Mouse (Mus musculus): Measurements from ENCODE around the gene Zfyve28. TPM values are rescaled to one million over a fixed set of nuclear protein-coding genes. Genes with fewer than 3 reads are reported as not detected.

The Zfyve28 gene
- polyA plus RNA-seq, 1 experiment from 2014 or later: 5.3 TPM

DNA sequence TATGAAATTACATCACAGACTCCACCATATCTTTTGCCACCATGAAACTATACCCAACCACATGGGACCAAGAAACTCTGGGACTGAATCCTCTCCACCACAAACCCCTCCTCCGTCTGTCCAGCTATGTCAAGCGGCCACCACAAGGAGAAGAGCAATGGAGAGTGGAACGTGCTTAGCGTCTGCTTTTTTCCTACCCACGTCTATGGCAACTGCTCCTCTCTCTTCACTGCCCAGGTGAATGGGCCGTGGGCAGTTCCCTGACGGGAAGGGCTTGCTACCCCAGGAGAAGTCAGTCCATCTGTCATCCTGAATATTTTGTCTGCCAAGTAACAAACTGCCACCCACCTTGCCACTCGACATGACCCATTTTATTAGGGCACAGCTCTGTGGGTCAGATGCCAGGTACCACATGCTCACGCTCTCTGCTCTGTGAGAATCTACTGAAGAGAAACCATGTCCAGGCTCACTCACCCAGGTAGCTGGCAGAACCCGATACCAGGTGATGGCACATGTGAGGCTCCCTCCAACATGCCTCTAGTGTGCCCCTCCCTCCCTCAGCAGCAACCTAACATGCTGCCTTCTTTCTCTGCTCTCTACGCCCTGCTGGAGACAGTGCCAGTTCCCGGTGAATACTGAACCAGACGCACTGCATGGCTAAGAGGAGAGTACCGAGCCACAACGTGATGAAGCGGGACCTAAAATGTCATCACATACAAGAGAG lies 18.9 kb downstream of the Zfyve28 start:
- WGBS: 84% methylated on average over 16 of the region's 16 CpGs
- Histone ChIP-seq H3K9me3 (no peaks in the 10 kb centered on the region), H3K27me3 (no peaks in the 10 kb centered on the region)

DNA sequence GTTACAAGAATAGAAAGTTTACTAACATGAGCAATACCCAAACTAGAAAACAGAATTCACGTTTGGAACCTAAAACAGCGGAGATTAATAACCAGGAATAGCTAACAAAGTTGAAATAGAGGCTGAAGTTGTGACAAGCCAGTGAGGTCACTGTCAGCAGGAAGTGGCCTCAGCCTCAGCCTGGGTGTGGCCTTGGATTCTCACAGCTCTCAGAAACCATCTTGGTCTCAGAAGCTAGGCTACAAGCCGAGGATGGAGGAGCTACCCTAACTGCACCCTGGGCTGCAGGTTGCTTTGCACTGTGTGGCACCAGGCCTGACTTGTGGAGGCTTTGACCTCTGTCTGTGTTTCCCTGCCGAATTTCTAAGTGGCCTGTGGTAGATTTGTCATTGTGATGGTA lies 22.2 kb downstream of the Zfyve28 start:
- no peaks in the 10 kb centered on the region for H3K36me3 ChIP-seq
- H3K4me3 ChIP-seq: no peak overlapping the region
- H3K27me3 ChIP-seq: no peaks in the 10 kb centered on the region
- no peaks in the 10 kb centered on the region for H3K9me3 ChIP-seq
- H3K4me2 ChIP-seq (replicated peaks): no peak overlapping the region
- ATAC-seq (replicated peaks): no peak
- H3K27ac ChIP-seq (replicated peaks): no peak overlapping the region
- 75% methylated on average over 4 of the region's 4 CpGs for WGBS
- H3K9ac ChIP-seq (replicated peaks): no peak overlapping the region
- H3K4me1 ChIP-seq: no peaks in the 10 kb centered on the region

More for the DNA sequence above, 18.9 kb downstream of the Zfyve28 start:
- Histone ChIP-seq H3K27ac (replicated peaks) (no peak overlapping the region), H3K4me2 (replicated peaks) (no peak overlapping the region), H3K9ac (replicated peaks) (no peak overlapping the region), H3K4me1 (no peaks in the 10 kb centered on the region), H3K36me3 (no peaks in the 10 kb centered on the region), H3K4me3 (no peak overlapping the region)
- no peak for ATAC-seq (replicated peaks)

DNA sequence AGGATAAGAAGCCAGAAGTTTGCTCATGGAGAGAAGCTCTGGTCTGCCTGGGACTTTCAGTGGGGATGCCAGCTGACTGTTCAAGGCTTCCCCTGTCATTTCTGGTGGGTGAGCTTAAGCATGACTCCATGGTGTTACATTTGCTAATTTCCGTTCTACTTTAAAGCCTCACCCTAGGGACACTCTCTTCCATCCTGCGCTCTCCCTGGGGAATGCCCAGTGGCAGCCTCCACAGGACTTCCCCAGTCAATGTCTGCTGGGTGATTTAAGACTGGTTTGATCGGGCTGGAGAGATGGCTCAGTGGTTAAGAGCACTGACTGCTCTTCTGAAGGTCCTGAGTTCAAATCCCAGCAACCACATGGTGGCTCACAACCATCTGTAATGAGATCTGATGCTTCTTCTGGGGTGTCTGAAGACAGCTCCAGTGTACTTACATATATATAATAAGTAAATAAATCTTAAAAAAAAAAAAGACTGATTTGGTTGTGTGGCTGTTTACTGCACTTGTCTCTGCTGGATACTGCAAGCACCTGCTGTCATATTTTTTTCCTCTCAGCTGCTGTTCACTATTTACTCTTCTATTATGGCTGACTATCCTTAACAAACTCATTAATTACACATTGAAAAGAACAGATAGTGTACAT lies 29.0 kb downstream of the Zfyve28 start:
- Histone ChIP-seq H3K4me2 (replicated peaks) (no peak overlapping the region), H3K9ac (replicated peaks) (no peak overlapping the region), H3K9me3 (no peaks in the 10 kb centered on the region), H3K27ac (replicated peaks) (no peak overlapping the region), H3K36me3 (no peaks in the 10 kb centered on the region), H3K27me3 (no peaks in the 10 kb centered on the region), H3K4me3 (no peak overlapping the region), H3K4me1 (no peaks in the 10 kb centered on the region)
- no peak for ATAC-seq (replicated peaks)
- WGBS: 68% methylated on average over 3 of the region's 3 CpGs

DNA sequence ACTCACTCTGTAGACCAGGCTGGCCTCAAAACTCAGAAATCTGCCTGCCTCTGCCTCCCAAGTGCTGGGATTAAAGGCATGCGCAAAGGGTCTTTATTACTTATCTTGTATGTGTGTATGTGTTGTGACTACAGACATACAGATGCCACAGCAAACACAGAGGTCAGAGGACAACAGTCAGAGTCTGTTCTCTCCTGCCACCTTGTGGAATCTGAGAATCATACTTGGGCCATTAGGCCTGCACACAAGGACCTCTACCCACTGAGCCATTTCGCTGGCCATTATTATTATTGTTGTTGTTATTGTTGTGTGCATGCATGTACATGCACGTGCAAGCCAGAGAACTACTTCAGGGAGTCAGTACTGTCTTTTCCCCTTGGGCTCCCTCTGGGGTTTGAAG lies 33.1 kb downstream of the Zfyve28 start:
- Histone ChIP-seq H3K9me3 (no peaks in the 10 kb centered on the region), H3K27me3 (no peaks in the 10 kb centered on the region), H3K27ac (replicated peaks) (no peak overlapping the region), H3K4me2 (replicated peaks) (no peak overlapping the region), H3K36me3 (no peaks in the 10 kb centered on the region), H3K4me3 (no peak overlapping the region), H3K9ac (replicated peaks) (no peak overlapping the region), H3K4me1 (peaks cover 26% of the 10 kb centered on the region)
- no peak for ATAC-seq (replicated peaks)
- 86% methylated on average over 3 of the region's 3 CpGs for WGBS

DNA sequence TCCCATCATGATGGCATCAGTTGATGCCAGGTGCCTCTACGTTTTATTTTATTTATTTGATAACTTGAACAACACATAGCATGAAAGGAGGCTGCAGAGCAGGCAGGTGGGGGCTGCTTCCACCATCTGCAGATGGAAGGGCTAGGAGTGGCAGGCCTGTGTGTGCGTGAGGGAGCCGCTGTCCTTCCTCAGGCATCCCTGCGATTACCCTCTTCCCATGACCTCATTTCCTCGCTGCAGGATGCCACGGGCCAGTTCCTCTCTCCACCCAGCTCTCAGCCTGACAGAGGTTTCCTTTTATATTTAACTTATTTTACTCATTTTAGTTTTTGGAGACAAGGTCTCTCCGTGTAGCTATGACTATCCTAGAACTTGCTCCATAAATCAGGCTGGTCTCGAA lies 33.9 kb downstream of the Zfyve28 start:
- Histone ChIP-seq H3K9me3 (no peaks in the 10 kb centered on the region), H3K4me2 (replicated peaks) (no peak overlapping the region), H3K36me3 (no peaks in the 10 kb centered on the region), H3K4me1 (peaks cover 33% of the 10 kb centered on the region), H3K9ac (replicated peaks) (no peak overlapping the region), H3K27ac (replicated peaks) (no peak overlapping the region), H3K4me3 (no peak overlapping the region), H3K27me3 (no peaks in the 10 kb centered on the region)
- WGBS: 81% methylated on average over 8 of the region's 8 CpGs
- ATAC-seq (replicated peaks): no peak

DNA sequence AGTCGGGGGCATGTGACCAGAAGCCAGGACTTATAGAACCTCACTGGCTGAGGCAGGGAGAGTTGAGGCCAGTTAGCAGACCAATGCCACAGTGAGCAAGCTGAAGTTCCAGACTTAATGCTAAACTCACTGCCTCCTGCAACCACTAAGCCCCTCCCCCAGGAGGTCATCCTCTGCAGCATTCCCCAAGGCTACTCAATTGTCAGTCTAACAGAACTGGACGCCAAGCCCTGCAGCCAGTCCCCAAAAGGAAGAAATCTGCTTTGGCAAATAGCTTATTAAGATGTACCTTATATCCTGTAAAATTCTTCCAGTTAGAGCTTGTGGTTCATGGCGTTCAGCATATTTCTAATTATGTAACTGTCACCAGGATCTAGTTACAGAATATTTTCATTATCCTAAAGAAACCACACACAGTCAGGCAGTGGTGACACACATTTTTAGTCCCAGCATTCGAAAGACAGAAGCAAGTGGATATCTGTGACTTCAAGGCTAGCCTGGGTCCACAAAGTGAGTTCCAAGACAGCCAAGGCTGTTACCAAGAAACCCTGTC lies 35.2 kb downstream of the Zfyve28 start:
- WGBS: 50% methylated on average over 4 of the region's 4 CpGs
- no peak overlapping the region for H3K4me3 ChIP-seq
- H3K9ac ChIP-seq (replicated peaks): no peak overlapping the region
- no peak overlapping the region for H3K4me2 ChIP-seq (replicated peaks)
- H3K4me1 ChIP-seq: peaks cover 33% of the 10 kb centered on the region
- no peaks in the 10 kb centered on the region for H3K27me3 ChIP-seq
- H3K36me3 ChIP-seq: no peaks in the 10 kb centered on the region
- peak overlapping the region; percentile 70 for H3K27ac ChIP-seq (replicated peaks)
- ATAC-seq (replicated peaks): no peak
- H3K9me3 ChIP-seq: no peaks in the 10 kb centered on the region

DNA sequence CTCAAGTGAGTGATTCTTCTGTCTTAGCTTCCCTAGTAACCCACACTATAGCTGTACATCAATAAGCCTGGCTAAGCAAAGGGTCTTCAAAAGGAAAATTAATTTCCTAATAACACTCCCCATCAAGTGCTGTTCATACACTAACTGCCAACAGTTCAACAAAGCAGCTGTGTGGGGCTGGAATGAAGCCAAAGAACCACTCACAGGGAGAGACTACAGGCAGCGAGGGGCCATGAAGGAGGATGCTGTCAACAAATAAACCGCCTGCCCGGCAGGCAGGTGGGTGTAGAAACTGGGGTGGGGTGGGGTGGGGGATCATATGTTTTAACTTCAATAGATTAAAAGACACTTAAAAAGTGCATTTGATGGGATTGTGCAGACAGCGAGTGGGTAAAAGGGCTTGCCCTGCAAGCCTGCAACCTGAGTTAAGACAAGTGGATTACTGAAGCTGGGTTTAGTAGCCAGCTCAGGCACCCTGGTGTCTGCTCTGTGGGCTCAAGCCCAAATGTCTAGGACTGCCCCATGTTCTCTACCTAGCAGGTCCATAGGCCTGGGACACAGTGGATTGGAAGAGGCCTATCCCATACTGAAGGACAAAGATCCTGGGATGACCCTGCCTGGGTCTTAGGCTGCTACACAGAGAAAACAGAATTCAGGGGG lies 35.8 kb downstream of the Zfyve28 start:
- ATAC-seq (replicated peaks): peak; percentile 87
- H3K9ac ChIP-seq (replicated peaks): no peak overlapping the region
- no peak overlapping the region for H3K4me3 ChIP-seq
- 10% methylated on average over 4 of the region's 4 CpGs for WGBS
- H3K27me3 ChIP-seq: no peaks in the 10 kb centered on the region
- no peaks in the 10 kb centered on the region for H3K36me3 ChIP-seq
- peak overlapping the region; percentile 70 for H3K27ac ChIP-seq (replicated peaks)
- H3K4me2 ChIP-seq (replicated peaks): no peak overlapping the region
- H3K4me1 ChIP-seq: peaks cover 33% of the 10 kb centered on the region
- H3K9me3 ChIP-seq: no peaks in the 10 kb centered on the region

DNA sequence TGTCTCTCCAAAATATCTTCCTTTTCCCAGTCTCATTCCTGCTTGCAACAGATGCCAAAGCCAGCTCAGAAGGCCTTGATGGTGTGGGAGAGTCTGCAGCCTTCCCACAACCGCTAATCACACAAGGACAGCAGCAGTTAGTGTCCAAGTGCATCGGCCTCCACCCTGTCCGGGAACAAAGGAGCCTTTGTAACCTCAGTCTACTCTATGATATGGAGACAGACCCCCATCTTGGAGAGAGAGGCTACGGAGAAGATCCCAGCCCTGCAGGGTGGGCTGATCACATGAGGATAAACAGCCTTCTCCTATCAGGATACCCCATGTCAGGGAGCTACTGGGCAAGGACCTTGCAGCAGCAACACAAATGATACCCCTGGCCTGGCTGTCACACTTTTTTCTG lies 36.5 kb downstream of the Zfyve28 start:
- Histone ChIP-seq H3K9ac (replicated peaks) (no peak overlapping the region), H3K27ac (replicated peaks) (peak overlapping the region; percentile 70), H3K27me3 (no peaks in the 10 kb centered on the region), H3K4me2 (replicated peaks) (no peak overlapping the region), H3K4me3 (no peak overlapping the region), H3K9me3 (no peaks in the 10 kb centered on the region), H3K36me3 (no peaks in the 10 kb centered on the region), H3K4me1 (peaks cover 33% of the 10 kb centered on the region)
- 9% methylated on average over 4 of the region's 4 CpGs for WGBS
- ATAC-seq (replicated peaks): peak; percentile 57

DNA sequence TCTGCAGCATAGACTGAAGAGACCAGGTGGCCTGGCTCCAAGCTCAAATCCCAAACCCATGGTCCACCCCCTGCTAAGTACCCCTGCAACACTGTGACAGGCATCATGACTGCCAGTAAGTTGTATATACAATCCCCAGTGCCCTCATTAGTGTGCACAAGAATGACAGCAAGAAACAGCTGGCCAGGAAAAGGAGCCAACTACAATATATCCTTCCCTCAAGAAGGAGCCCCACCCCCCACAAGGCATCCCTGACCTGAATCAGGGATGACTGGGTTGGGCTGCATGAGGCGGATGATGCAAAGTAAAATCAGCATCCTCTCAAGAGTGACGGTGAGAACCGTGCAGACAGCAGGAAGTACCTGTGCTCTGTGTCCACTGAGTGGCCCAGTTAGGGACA lies 38.2 kb downstream of the Zfyve28 start:
- Histone ChIP-seq H3K4me1 (peaks cover 33% of the 10 kb centered on the region), H3K27ac (replicated peaks) (no peak overlapping the region), H3K9me3 (no peaks in the 10 kb centered on the region), H3K4me3 (no peak overlapping the region), H3K27me3 (no peaks in the 10 kb centered on the region), H3K9ac (replicated peaks) (no peak overlapping the region), H3K36me3 (no peaks in the 10 kb centered on the region), H3K4me2 (replicated peaks) (no peak overlapping the region)
- WGBS: 66% methylated on average over 3 of the region's 3 CpGs
- ATAC-seq (replicated peaks): no peak

DNA sequence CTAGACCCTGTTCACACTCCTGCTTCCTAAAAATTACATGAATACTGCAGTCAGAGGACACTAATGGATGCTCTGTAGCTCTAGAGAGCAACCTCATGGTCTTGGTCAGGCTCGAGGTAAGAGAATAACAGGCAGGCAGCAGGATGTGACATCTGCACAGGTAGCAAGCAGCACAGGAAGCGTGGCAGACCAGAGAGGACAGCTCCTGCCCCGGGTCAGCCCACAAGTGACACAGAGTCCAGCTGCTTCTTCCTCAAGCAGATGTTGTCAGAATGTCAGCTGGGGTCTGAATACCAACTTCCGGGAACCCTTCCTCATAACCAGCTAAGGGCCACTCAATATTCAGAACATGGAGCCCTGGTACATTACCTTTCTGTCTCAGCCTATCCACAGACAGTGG lies 39.1 kb downstream of the Zfyve28 start:
- no peak for ATAC-seq (replicated peaks)
- 87% methylated on average over 4 of the region's 4 CpGs for WGBS
- H3K27me3 ChIP-seq: no peaks in the 10 kb centered on the region
- H3K36me3 ChIP-seq: no peaks in the 10 kb centered on the region
- no peak overlapping the region for H3K9ac ChIP-seq (replicated peaks)
- H3K27ac ChIP-seq (replicated peaks): no peak overlapping the region
- no peak overlapping the region for H3K4me3 ChIP-seq
- no peaks in the 10 kb centered on the region for H3K9me3 ChIP-seq
- H3K4me2 ChIP-seq (replicated peaks): no peak overlapping the region
- peaks cover 33% of the 10 kb centered on the region for H3K4me1 ChIP-seq

DNA sequence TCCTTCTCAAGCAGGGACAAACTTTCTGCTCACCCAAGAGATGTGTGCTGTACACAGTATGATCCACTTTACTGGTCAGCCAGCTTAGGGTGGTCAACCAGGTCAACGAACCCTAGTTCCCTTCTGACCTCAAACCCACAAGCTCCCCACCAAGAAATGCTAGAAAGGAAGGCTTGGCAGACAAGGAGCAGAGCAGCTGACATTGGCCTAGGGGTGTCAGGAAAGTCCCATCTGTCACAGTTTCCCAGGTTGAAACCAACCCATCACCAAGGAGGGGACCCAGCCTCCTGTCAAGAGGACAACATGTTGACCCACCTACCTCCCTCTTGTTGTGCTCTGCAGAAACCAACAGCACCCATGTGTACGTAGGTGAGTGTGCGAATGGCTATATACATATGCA lies 41.8 kb downstream of the Zfyve28 start:
- peaks cover 28% of the 10 kb centered on the region for H3K4me1 ChIP-seq
- 96% methylated on average over 3 of the region's 3 CpGs for WGBS
- no peak overlapping the region for H3K4me3 ChIP-seq
- H3K9ac ChIP-seq (replicated peaks): no peak overlapping the region
- H3K27me3 ChIP-seq: no peaks in the 10 kb centered on the region
- H3K9me3 ChIP-seq: no peaks in the 10 kb centered on the region
- no peak for ATAC-seq (replicated peaks)
- H3K27ac ChIP-seq (replicated peaks): no peak overlapping the region
- H3K4me2 ChIP-seq (replicated peaks): no peak overlapping the region
- no peaks in the 10 kb centered on the region for H3K36me3 ChIP-seq

DNA sequence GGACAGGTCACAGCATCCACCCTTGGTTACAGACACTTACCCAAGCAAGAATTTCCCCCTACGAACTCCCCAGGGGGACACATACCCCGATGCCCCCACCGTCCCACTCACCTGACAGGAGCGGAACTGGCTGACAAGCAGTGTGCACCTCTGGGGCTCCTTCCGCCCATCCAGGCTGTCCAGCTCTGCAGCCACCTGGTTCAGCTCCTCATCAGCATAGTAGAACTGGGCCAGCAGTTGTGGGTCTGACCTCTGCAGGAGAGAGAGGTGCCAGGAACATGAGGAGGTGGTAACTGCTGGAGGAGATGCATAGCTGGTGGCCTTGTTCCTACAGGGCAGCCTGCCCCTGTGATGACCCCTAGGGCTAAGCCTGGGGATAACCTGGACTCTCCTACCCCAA lies 45.2 kb downstream of the Zfyve28 start:
- H3K4me1 ChIP-seq: peaks cover 12% of the 10 kb centered on the region; the same call in 1 of the 2 replicates
- H3K36me3 ChIP-seq: no peaks in the 10 kb centered on the region
- no peak overlapping the region for H3K4me3 ChIP-seq
- no peak overlapping the region for H3K4me2 ChIP-seq (replicated peaks)
- H3K27me3 ChIP-seq: no peaks in the 10 kb centered on the region
- H3K9me3 ChIP-seq: no peaks in the 10 kb centered on the region
- no peak overlapping the region for H3K27ac ChIP-seq (replicated peaks)
- no peak overlapping the region for H3K9ac ChIP-seq (replicated peaks)
- ATAC-seq (replicated peaks): no peak; the same call in 1 of the 2 replicates
- 84% methylated on average over 5 of the region's 5 CpGs for whole genome bisulfite sequencing

All from forebrain, embryonic 15.5 days (tissue).